Mouse (Mus musculus) G1E (cell line): ENCODE data around the gene Stx8. TPM values are rescaled to one million over a fixed set of nuclear protein-coding genes. Genes with fewer than 3 reads are reported as not detected.

ENCODE experiments used
- ATAC-seq: 2 replicates; pipeline ENCODE4 v1.8.0; 2016; ENCODE audit warnings: mild to moderate bottlenecking; ENCODE audit not compliant: insufficient number of reproducible peaks, poor library complexity, low FRiP score, severe bottlenecking; ENCODE audit errors: extremely low read depth
- DNase-seq: peaks from one replicate; pipeline ENCODE4 v3.0.0; 2012; ENCODE audit warnings: low spot score
- H3K27me3 ChIP-seq: 2 replicates; pipeline ENCODE4 v1.6.1; 2012; ENCODE audit warnings: mild to moderate bottlenecking, low read length, inconsistent platforms; ENCODE audit not compliant: insufficient read depth
- H3K36me3 ChIP-seq: replicated peaks from 2 replicates; pipeline ENCODE3; 2012; ENCODE audit warnings: mild to moderate bottlenecking, inconsistent platforms
- H3K4me1 ChIP-seq: 2 replicates; pipeline ENCODE4 v1.6.1; 2012; ENCODE audit warnings: low read depth, low read length, inconsistent platforms, mixed read lengths; ENCODE audit not compliant: insufficient read depth
- H3K4me3 ChIP-seq: 2 replicates; pipeline ENCODE4 v1.5.1; 2012; ENCODE audit warnings: low read depth, mild to moderate bottlenecking, inconsistent platforms, low read length, moderate library complexity, mixed read lengths
- H3K9me3 ChIP-seq: replicated peaks from 2 replicates; pipeline ENCODE4 v1.6.1; 2012; ENCODE audit warnings: inconsistent platforms
- CTCF ChIP-seq: IDR thresholded peaks from 2 replicates; pipeline ENCODE4 v1.5.1; 2012; ENCODE audit warnings: low read depth, low read length, inconsistent platforms, mixed read lengths
- GATA1 ChIP-seq: IDR thresholded peaks from 2 replicates; pipeline ENCODE4 v1.6.1; 2012; ENCODE audit warnings: borderline replicate concordance, low read length, inconsistent platforms, mixed read lengths
- GATA2 ChIP-seq: IDR thresholded peaks from 2 replicates; pipeline ENCODE4 v1.6.1; 2012; ENCODE audit warnings: low read depth, low read length, inconsistent platforms, borderline replicate concordance
- POLR2AphosphoS5 ChIP-seq: IDR thresholded peaks from 2 replicates; pipeline ENCODE4 v1.6.1; 2012; ENCODE audit warnings: low read depth, low read length, inconsistent platforms; ENCODE audit not compliant: insufficient replicate concordance
- TAL1 ChIP-seq: conservative IDR thresholded peaks from 2 replicates; pipeline ENCODE4 v1.6.1; 2012; ENCODE audit warnings: low read depth, low read length, inconsistent platforms, mixed read lengths
- polyA plus RNA-seq: library from polyadenylated mRNA; stranded (reverse); fragments of >175 nt; gene quantifications from 2 replicates; pipeline ENCODE4 v1.2.3, GENCODE M21; 2012
- total RNA-seq, 2 experiments: library from RNA; stranded (forward) in 1 of 2; stranded (reverse) in 1 of 2; fragments of 200-1000 nt in 1 of 2; fragments of >200 nt in 1 of 2; fragmentation: Nextera tagmentation in 1 of 2; gene quantifications; 2 replicates each; pipeline ENCODE4 v1.2.3; 2014 to 2017

The Stx8 gene
- total and polyA plus RNA-seq, 3 experiments: 1.6 to 62.2 (median 40.1) TPM

DNA sequence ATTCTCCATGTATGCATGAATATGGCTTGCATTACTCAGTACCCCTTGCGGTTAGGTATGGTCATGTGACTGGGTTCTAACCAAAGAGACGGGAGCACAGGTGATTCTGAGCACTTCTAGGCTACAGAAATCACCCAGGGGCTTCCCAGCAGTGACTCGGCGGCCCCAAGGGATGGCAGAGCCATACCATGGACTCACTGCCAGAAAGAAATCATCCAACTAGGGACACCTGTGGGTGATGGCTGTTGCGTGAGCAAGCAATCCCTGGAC is 278.9 kb downstream of the Stx8 start:
- no peak for TF ChIP-seq POLR2AphosphoS5
- TF ChIP-seq TAL1: no peak
- no peak for TF ChIP-seq CTCF
- TF ChIP-seq GATA2: no peak
- TF ChIP-seq GATA1: no peak
- Histone ChIP-seq H3K27me3 (0 out of 2 replicates have a peak, but pooled peaks cover 2% of the 10 kb centered on the region), H3K4me1 (no peaks in the 10 kb centered on the region), H3K36me3 (no peaks in the 10 kb centered on the region), H3K4me3 (no peak overlapping the region), H3K9me3 (no peaks in the 10 kb centered on the region)
- DNase-seq: no peak
- no peak for ATAC-seq

- Histone ChIP-seq H3K27me3 (no peaks in the 10 kb centered on the region), H3K9me3 (no peaks in the 10 kb centered on the region)
- ATAC-seq: no peak
These were observed 281.9 kb downstream of the Stx8 start for GRCm38 (mm10) chr11:68247897-68248296.

DNA sequence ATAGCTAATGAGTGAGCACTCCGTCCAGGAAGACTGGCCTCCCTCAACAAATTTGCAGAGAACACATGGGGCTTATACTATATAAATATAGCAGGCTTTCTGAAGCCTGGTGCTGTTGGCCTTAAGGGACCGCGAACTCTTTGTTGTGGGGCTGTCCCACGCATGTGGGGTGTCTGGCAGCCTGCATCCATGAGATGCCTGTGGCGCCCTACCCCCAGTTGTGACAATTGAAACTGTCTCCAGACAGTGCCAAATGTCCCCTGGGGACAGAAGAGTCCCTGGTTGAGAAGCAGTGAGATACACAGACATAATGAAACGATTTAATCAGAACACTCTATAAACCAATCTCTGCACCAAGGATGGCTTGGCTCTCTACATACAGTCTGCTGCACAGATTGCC is 284.1 kb downstream of the Stx8 start:
- H3K36me3 ChIP-seq: no peaks in the 10 kb centered on the region
- no peak for DNase-seq
- H3K4me1 ChIP-seq: no peaks in the 10 kb centered on the region
- TF ChIP-seq POLR2AphosphoS5: no peak
- TF ChIP-seq GATA1: no peak
- TF ChIP-seq CTCF: no peak
- TF ChIP-seq TAL1: no peak
- no peak for TF ChIP-seq GATA2
- ATAC-seq: no peak
- H3K4me3 ChIP-seq: no peak overlapping the region
- no peaks in the 10 kb centered on the region for H3K27me3 ChIP-seq
- H3K9me3 ChIP-seq: no peaks in the 10 kb centered on the region

More at GRCm38 (mm10) chr11:68247897-68248296, 281.9 kb downstream of the Stx8 start:
- TF ChIP-seq CTCF (no peak), POLR2AphosphoS5 (no peak), GATA1 (no peak), GATA2 (no peak), TAL1 (no peak)
- DNase-seq: no peak
- Histone ChIP-seq H3K4me1 (no peaks in the 10 kb centered on the region), H3K4me3 (no peak overlapping the region), H3K36me3 (no peaks in the 10 kb centered on the region)

GRCm38 (mm10) chr11:68253531-68253930 is 287.5 kb downstream of the Stx8 start:
- DNase-seq (no peak), ATAC-seq (no peak)
- Histone ChIP-seq H3K9me3 (no peaks in the 10 kb centered on the region), H3K4me3 (no peak overlapping the region), H3K36me3 (no peaks in the 10 kb centered on the region), H3K27me3 (no peaks in the 10 kb centered on the region), H3K4me1 (no peaks in the 10 kb centered on the region)
- TF ChIP-seq GATA1 (no peak), POLR2AphosphoS5 (no peak), CTCF (no peak), GATA2 (no peak), TAL1 (no peak)

Other genes starting within 250 kb of the Stx8 start
- gene Glp2r, start 195.0 kb upstream of the Stx8 start, total RNA-seq (2014; fragmentation: Nextera tagmentation): not detected in 2 replicates
- 0.05 and 0.29 TPM in 2 replicates for gene Glp2r, start 195.0 kb upstream of the Stx8 start, total RNA-seq (2017)
- not detected in 2 replicates for gene Glp2r, start 195.0 kb upstream of the Stx8 start, polyA plus RNA-seq
- gene Gsg1l2, start 191.6 kb upstream of the Stx8 start, total RNA-seq (2014; fragmentation: Nextera tagmentation): not detected in 2 replicates
- gene Gsg1l2, start 191.6 kb upstream of the Stx8 start, total RNA-seq (2017): not detected in 2 replicates
- not detected in 2 replicates for gene Gsg1l2, start 191.6 kb upstream of the Stx8 start, polyA plus RNA-seq
- not detected in 2 replicates for gene Dhrs7c, start 168.0 kb upstream of the Stx8 start, total RNA-seq (2014; fragmentation: Nextera tagmentation)
- not detected in 2 replicates for gene Dhrs7c, start 168.0 kb upstream of the Stx8 start, total RNA-seq (2017)
- gene Dhrs7c, start 168.0 kb upstream of the Stx8 start, polyA plus RNA-seq: not detected in 2 replicates
- not detected in 2 replicates for gene Usp43, start 44.0 kb upstream of the Stx8 start, total RNA-seq (2014; fragmentation: Nextera tagmentation)
- 0.05 and 0.17 TPM in 2 replicates for gene Usp43, start 44.0 kb upstream of the Stx8 start, total RNA-seq (2017)
- gene Usp43, start 44.0 kb upstream of the Stx8 start, polyA plus RNA-seq: not detected in 2 replicates
- gene Cfap52, start 542 bp upstream of the Stx8 start, total RNA-seq (2014; fragmentation: Nextera tagmentation): not detected in 2 replicates
- not detected in 2 replicates for gene Cfap52, start 542 bp upstream of the Stx8 start, total RNA-seq (2017)
- not detected in 2 replicates for gene Cfap52, start 542 bp upstream of the Stx8 start, polyA plus RNA-seq